ENCODE assay signal across 14 mouse cellular contexts in the genomic region with DNA sequence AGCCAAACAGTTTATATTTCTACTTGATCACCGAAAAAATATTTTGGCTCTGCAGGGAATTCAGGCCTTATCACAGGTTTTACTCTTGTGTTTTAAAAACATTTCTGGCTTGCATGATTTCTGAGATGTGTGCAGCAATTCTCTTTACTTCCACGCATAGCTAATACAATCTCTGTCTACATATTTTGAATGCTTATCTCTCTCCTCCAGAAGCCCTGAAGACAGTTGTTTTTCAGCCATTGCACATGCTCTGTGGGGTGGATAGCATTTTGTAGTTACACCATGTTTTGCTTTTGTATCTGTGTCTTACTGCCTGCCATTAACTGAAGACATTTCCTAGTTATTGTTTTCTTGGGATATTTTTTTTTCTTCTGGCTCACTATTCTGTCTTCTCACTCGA.
"Had no signal": no experiment of that assay in that cellular context is flagged by ENCODE, and none has a peak within 500 bp of the region (broad histone marks: within the 10 kb centered on the region; RNA-seq: fewer than 3 reads in every experiment).

No protein-coding gene starts in this region.

- DNase-seq: kidney, adult 18-20 months; kidney, postnatal 14 days; layer of hippocampus, postnatal 36 days; lung, embryonic 14.5 days; lung, postnatal 10 days; lung, postnatal 4 days; right cerebral cortex, postnatal 14 days; thymus, postnatal 36 days had no signal

- ATAC-seq: midbrain, embryonic 16.5 days had no signal

- H3K27me3 ChIP-seq: kidney, embryonic 15.5 days; limb, embryonic 15.5 days; midbrain, embryonic 12.5 days; neural tube, embryonic 13.5 days had no signal

- H3K27ac ChIP-seq: kidney, embryonic 15.5 days; limb, embryonic 15.5 days; midbrain, embryonic 12.5 days; neural tube, embryonic 13.5 days had no signal

- H3K4me3 ChIP-seq: kidney, embryonic 15.5 days; limb, embryonic 15.5 days; megakaryocyte, embryonic 14.5 days; midbrain, embryonic 12.5 days; neural tube, embryonic 13.5 days had no signal

- H3K9ac ChIP-seq: kidney, embryonic 15.5 days; limb, embryonic 15.5 days; lung, embryonic 14.5 days; midbrain, embryonic 12.5 days; neural tube, embryonic 13.5 days had no signal

- H3K4me1 ChIP-seq: kidney, embryonic 15.5 days; limb, embryonic 15.5 days; midbrain, embryonic 12.5 days; neural tube, embryonic 13.5 days had no signal

- H3K4me2 ChIP-seq: kidney, embryonic 15.5 days; limb, embryonic 15.5 days; lung, embryonic 14.5 days; midbrain, embryonic 12.5 days; neural tube, embryonic 13.5 days had no signal

- H3K9me3 ChIP-seq: kidney, embryonic 15.5 days; limb, embryonic 15.5 days; midbrain, embryonic 12.5 days; neural tube, embryonic 13.5 days had no signal

- H3K36me3 ChIP-seq: kidney, embryonic 15.5 days; limb, embryonic 15.5 days; midbrain, embryonic 12.5 days; neural tube, embryonic 13.5 days had no signal
